Mouse (Mus musculus): ENCODE measurements around the gene Atp2c2.
A peak's percentile ranks its signal among the peaks of the same experiment; 100 is the strongest.

DNA sequence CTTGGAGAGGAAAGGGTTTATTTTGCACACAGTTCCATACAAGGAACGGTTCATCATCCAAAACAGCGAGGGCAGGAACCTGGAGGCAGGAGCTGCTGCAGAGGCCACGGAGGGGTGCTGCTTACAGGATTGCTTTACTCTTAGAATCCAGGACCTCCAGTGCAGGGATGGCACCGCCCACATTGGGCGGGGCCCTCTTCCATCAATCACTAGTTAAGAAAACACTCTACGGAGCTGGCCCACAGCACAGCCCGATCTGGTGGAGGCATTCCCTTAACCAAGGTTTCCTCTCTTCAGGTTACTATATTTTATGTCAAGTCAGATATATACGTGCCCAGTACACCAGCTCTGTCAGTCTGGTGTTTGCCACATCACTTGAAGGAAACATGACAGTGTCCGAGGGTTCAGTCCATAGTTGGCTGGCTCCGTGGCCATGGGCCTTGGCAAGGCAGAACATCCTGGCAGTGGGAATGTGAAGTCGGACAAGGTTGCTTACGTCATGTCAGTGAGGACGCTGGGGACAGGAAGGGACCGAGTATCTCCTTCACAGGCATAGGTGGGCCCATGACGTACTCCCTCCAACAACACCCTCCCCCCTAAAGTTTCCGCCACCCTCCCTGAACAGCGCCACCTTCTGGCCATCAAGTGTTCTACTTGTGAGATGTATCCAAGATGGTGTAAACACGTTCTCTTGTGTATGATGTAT, 21.5 kb upstream of the Atp2c2 start:
- peak; percentile 67 for TF ChIP-seq CTCF (IDR thresholded peaks at IDR 0.05)
- no peak for TF ChIP-seq POLR2A (IDR thresholded peaks at IDR 0.05; ENCODE audit: insufficient read depth, low read depth, low read length)
- no peak for TF ChIP-seq EP300 (IDR thresholded peaks at IDR 0.05; ENCODE audit: insufficient read depth, low read depth, low read length)

Data from heart, adult 2 months (tissue).